Mouse (Mus musculus) liver, postnatal 0 days (tissue): ENCODE measurements around the gene Rnf19b.

ENCODE experiments used
- CTCF ChIP-seq: sonication (generic); IDR thresholded peaks from 2 replicates; pipeline ENCODE4 v1.5.1; 2016; ENCODE audit warnings: antibody characterized with exemption, low read depth
- EP300 ChIP-seq: IDR thresholded peaks from 2 replicates; pipeline ENCODE4 v1.6.1; 2016; ENCODE audit warnings: antibody characterized with exemption, low read depth, mild to moderate bottlenecking

GRCm38 (mm10) chr4:129048501-129049305, 9.4 kb upstream of the Rnf19b start:
- TF ChIP-seq CTCF (no peak), EP300 (no peak)
